Mouse (Mus musculus): ENCODE measurements around the gene Smg5. TPM values are rescaled to one million over a fixed set of nuclear protein-coding genes. Genes with fewer than 3 reads are reported as not detected.
"Not testable (repeated sequence)": the region's sequence is repeated elsewhere in the genome, so short reads cannot be mapped to it uniquely, and the experiment has no call there.

Gene Smg5
- 54.7 and 61.8 TPM in 2 replicates for polyA plus RNA-seq (2015; fragmentation: Nextera tagmentation; extraction: Ambion mirVana)

GRCm38 (mm10) chr3:88336058-88337013, at the start of gene Smg5, which contains the start of gene Tmem79:
Smg5 (plus strand) TSS chr3:88336260.
Tmem79 (minus strand) TSS chr3:88336148.
- H3K27ac ChIP-seq (ENCODE audit: low read length), result peak within 1 kb of the TSS; percentile 97
- H3K9ac ChIP-seq (replicated peaks; ENCODE audit: low read length), result peak within 1 kb of the TSS; percentile 80
- peak within 1 kb of the TSS; percentile 69 for H3K4me2 ChIP-seq (replicated peaks; ENCODE audit: low read depth, low read length)
- H3K4me3 ChIP-seq (ENCODE audit: low read length), result peak within 1 kb of the TSS; percentile 87
- peak; percentile 94 for ATAC-seq (ENCODE audit: low FRiP score, low TSS enrichment)
- peaks cover 28% of the 10 kb centered on the region for H3K4me1 ChIP-seq (ENCODE audit: insufficient read depth, low read length)
- H3K36me3 ChIP-seq (ENCODE audit: insufficient read depth, low read length), result no peaks in the 10 kb centered on the region
- no peaks in the 10 kb centered on the region for H3K9me3 ChIP-seq (ENCODE audit: low read length)
- no peaks in the 10 kb centered on the region for H3K27me3 ChIP-seq (ENCODE audit: insufficient read depth, low read length)
- 1% methylated on average over 43 of the region's 66 CpGs for WGBS

- WGBS, result 93% methylated on average over 4 of the region's 4 CpGs
- Histone ChIP-seq H3K27me3 (ENCODE audit: insufficient read depth, low read length) (no peaks in the 10 kb centered on the region), H3K27ac (ENCODE audit: low read length) (no peak within 1 kb of the TSS), H3K9me3 (ENCODE audit: low read length) (no peaks in the 10 kb centered on the region), H3K36me3 (ENCODE audit: insufficient read depth, low read length) (peaks cover 2% of the 10 kb centered on the region; the same call in 1 of the 2 replicates), H3K4me2 (replicated peaks; ENCODE audit: low read depth, low read length) (no peak within 1 kb of the TSS), H3K9ac (replicated peaks; ENCODE audit: low read length) (no peak within 1 kb of the TSS), H3K4me1 (ENCODE audit: insufficient read depth, low read length) (no peaks in the 10 kb centered on the region), H3K4me3 (ENCODE audit: low read length) (no peak within 1 kb of the TSS)
- ATAC-seq (ENCODE audit: low FRiP score, low TSS enrichment), result no peak
These were observed 49.0 kb upstream of the Smg5 start, which contains the start of gene Gm38392 for GRCm38 (mm10) chr3:88287110-88287509. Gm38392 (minus strand) TSS chr3:88287210.

- not testable (repeated sequence) for H3K36me3 ChIP-seq (ENCODE audit: insufficient read depth, low read length); ATAC-seq (ENCODE audit: low FRiP score, low TSS enrichment); H3K9ac ChIP-seq (replicated peaks; ENCODE audit: low read length); H3K27ac ChIP-seq (ENCODE audit: low read length); H3K4me3 ChIP-seq (ENCODE audit: low read length); H3K4me1 ChIP-seq (ENCODE audit: insufficient read depth, low read length); H3K9me3 ChIP-seq (ENCODE audit: low read length); H3K27me3 ChIP-seq (ENCODE audit: insufficient read depth, low read length); H3K4me2 ChIP-seq (replicated peaks; ENCODE audit: low read depth, low read length)
- WGBS, result 76% methylated on average over 8 of the region's 10 CpGs
These were observed 47.8 kb upstream of the Smg5 start for GRCm38 (mm10) chr3:88288133-88288713.

- no peak overlapping the region for H3K4me2 ChIP-seq (replicated peaks; ENCODE audit: low read depth, low read length)
- 66% methylated on average over 4 of the region's 4 CpGs for WGBS
- H3K27me3 ChIP-seq (ENCODE audit: insufficient read depth, low read length), result no peaks in the 10 kb centered on the region
- H3K9ac ChIP-seq (replicated peaks; ENCODE audit: low read length), result no peak overlapping the region
- no peak for ATAC-seq (ENCODE audit: low FRiP score, low TSS enrichment)
- H3K36me3 ChIP-seq (ENCODE audit: insufficient read depth, low read length), result no peaks in the 10 kb centered on the region
- no peak overlapping the region for H3K4me3 ChIP-seq (ENCODE audit: low read length)
- H3K9me3 ChIP-seq (ENCODE audit: low read length), result no peaks in the 10 kb centered on the region
- no peak overlapping the region for H3K27ac ChIP-seq (ENCODE audit: low read length)
- H3K4me1 ChIP-seq (ENCODE audit: insufficient read depth, low read length), result peaks cover 4% of the 10 kb centered on the region; the same call in 1 of the 2 replicates
These were observed 44.1 kb upstream of the Smg5 start for GRCm38 (mm10) chr3:88291970-88292369.

DNA sequence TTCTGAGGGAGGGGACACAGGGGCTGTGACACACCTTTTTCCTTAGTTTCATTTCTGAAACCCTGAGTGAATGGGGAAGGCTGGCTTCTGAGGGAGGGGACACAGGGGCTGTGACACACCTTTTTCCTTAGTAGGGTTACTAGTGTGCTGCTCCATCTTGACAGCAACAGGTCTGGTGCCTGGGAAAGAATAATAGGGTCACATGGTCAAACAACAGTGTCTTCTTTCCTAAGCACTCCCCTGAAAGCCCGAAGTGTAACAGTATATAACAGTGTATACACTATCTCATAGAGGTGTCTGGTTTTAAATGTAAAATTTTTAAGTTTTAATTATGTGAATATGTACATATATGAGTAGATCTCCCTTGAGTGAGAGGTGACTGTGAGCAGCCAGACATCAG, 40.8 kb upstream of the Smg5 start:
- not testable (repeated sequence) for H3K4me3 ChIP-seq (ENCODE audit: low read length); H3K36me3 ChIP-seq (ENCODE audit: insufficient read depth, low read length); H3K27ac ChIP-seq (ENCODE audit: low read length); ATAC-seq (ENCODE audit: low FRiP score, low TSS enrichment); H3K27me3 ChIP-seq (ENCODE audit: insufficient read depth, low read length); H3K9me3 ChIP-seq (ENCODE audit: low read length)
- Histone ChIP-seq H3K4me2 (replicated peaks; ENCODE audit: low read depth, low read length) (peak overlapping the region; percentile 74), H3K9ac (replicated peaks; ENCODE audit: low read length) (peak overlapping the region; percentile 80), H3K4me1 (ENCODE audit: insufficient read depth, low read length) (peaks cover 18% of the 10 kb centered on the region)
- WGBS, result 30% methylated on average over 1 of the region's 1 CpGs

GRCm38 (mm10) chr3:88296110-88296560, 39.9 kb upstream of the Smg5 start:
- 1% methylated on average over 12 of the region's 12 CpGs for WGBS
- Histone ChIP-seq H3K4me2 (replicated peaks; ENCODE audit: low read depth, low read length) (peak overlapping the region; percentile 74), H3K9me3 (ENCODE audit: low read length) (no peaks in the 10 kb centered on the region), H3K36me3 (ENCODE audit: insufficient read depth, low read length) (peaks cover 17% of the 10 kb centered on the region), H3K27ac (ENCODE audit: low read length) (peak overlapping the region; percentile 96), H3K4me3 (ENCODE audit: low read length) (peak overlapping the region; percentile 97), H3K4me1 (ENCODE audit: insufficient read depth, low read length) (peaks cover 18% of the 10 kb centered on the region), H3K9ac (replicated peaks; ENCODE audit: low read length) (peak overlapping the region; percentile 80), H3K27me3 (ENCODE audit: insufficient read depth, low read length) (no peaks in the 10 kb centered on the region)
- ATAC-seq (ENCODE audit: low FRiP score, low TSS enrichment), result peak; percentile 32; the same call in 1 of the 2 replicates

GRCm38 (mm10) chr3:88296561-88297318, 39.3 kb upstream of the Smg5 start, which contains the start of the genes Tsacc and Cct3:
Tsacc (minus strand) TSS chr3:88296999.
Cct3 (plus strand) TSS chr3:88297116.
- Histone ChIP-seq H3K27ac (ENCODE audit: low read length) (peak within 1 kb of the TSS; percentile 96), H3K27me3 (ENCODE audit: insufficient read depth, low read length) (no peaks in the 10 kb centered on the region), H3K4me3 (ENCODE audit: low read length) (peak within 1 kb of the TSS; percentile 97), H3K9ac (replicated peaks; ENCODE audit: low read length) (peak within 1 kb of the TSS; percentile 97), H3K9me3 (ENCODE audit: low read length) (no peaks in the 10 kb centered on the region), H3K36me3 (ENCODE audit: insufficient read depth, low read length) (peaks cover 23% of the 10 kb centered on the region), H3K4me1 (ENCODE audit: insufficient read depth, low read length) (peaks cover 18% of the 10 kb centered on the region), H3K4me2 (replicated peaks; ENCODE audit: low read depth, low read length) (peak within 1 kb of the TSS; percentile 74)
- under 1% methylated on average over 44 of the region's 44 CpGs for WGBS
- peak; percentile 99 for ATAC-seq (ENCODE audit: low FRiP score, low TSS enrichment)

- H3K36me3 ChIP-seq (ENCODE audit: insufficient read depth, low read length), result peaks cover 29% of the 10 kb centered on the region
- peak overlapping the region; percentile 95 for H3K27ac ChIP-seq (ENCODE audit: low read length)
- H3K4me2 ChIP-seq (replicated peaks; ENCODE audit: low read depth, low read length), result peak overlapping the region; percentile 74
- WGBS, result under 1% methylated on average over 30 of the region's 30 CpGs
- peak overlapping the region; percentile 97 for H3K4me3 ChIP-seq (ENCODE audit: low read length)
- no peaks in the 10 kb centered on the region for H3K9me3 ChIP-seq (ENCODE audit: low read length)
- no peaks in the 10 kb centered on the region for H3K27me3 ChIP-seq (ENCODE audit: insufficient read depth, low read length)
- H3K9ac ChIP-seq (replicated peaks; ENCODE audit: low read length), result peak overlapping the region; percentile 97
- ATAC-seq (ENCODE audit: low FRiP score, low TSS enrichment), result no peak
- peaks cover 18% of the 10 kb centered on the region for H3K4me1 ChIP-seq (ENCODE audit: insufficient read depth, low read length)
These were observed 38.7 kb upstream of the Smg5 start for GRCm38 (mm10) chr3:88297321-88297851.

GRCm38 (mm10) chr3:88299172-88299571, 36.9 kb upstream of the Smg5 start:
- no peak overlapping the region for H3K9ac ChIP-seq (replicated peaks; ENCODE audit: low read length)
- peaks cover 45% of the 10 kb centered on the region for H3K36me3 ChIP-seq (ENCODE audit: insufficient read depth, low read length)
- H3K27me3 ChIP-seq (ENCODE audit: insufficient read depth, low read length), result no peaks in the 10 kb centered on the region
- H3K9me3 ChIP-seq (ENCODE audit: low read length), result no peaks in the 10 kb centered on the region
- H3K4me3 ChIP-seq (ENCODE audit: low read length), result no peak overlapping the region
- H3K4me1 ChIP-seq (ENCODE audit: insufficient read depth, low read length), result peaks cover 18% of the 10 kb centered on the region
- H3K27ac ChIP-seq (ENCODE audit: low read length), result no peak overlapping the region
- WGBS, result 87% methylated on average over 1 of the region's 1 CpGs
- no peak overlapping the region for H3K4me2 ChIP-seq (replicated peaks; ENCODE audit: low read depth, low read length)
- ATAC-seq (ENCODE audit: low FRiP score, low TSS enrichment), result no peak
